Mouse (Mus musculus) thymus, adult 2 months (tissue): ENCODE measurements at regions not wholly inside any gene's neighbourhood (a gene's known extent, or its start where the extent isn't known, plus 50 kb on each side); places are given as distances from the start of the nearest gene placed in this dataset.

Experiments used
- CTCF ChIP-seq: fragments of 200-500 bp; IDR thresholded peaks from 2 replicates; pipeline ENCODE4 v1.5.1; 2012; ENCODE audit warnings: mild to moderate bottlenecking, control low read depth, low read length, moderate library complexity, borderline replicate concordance; ENCODE audit not compliant: control insufficient read depth, poor library complexity, insufficient read depth; ENCODE audit errors: extremely low read depth
- POLR2A ChIP-seq: fragments of 200-500 bp; IDR thresholded peaks from 2 replicates; pipeline ENCODE4 v1.6.1; 2012; ENCODE audit warnings: mild to moderate bottlenecking, low read length, control low read depth, moderate library complexity; ENCODE audit not compliant: control insufficient read depth, poor library complexity, insufficient read depth; ENCODE audit errors: extremely low read depth

DNA sequence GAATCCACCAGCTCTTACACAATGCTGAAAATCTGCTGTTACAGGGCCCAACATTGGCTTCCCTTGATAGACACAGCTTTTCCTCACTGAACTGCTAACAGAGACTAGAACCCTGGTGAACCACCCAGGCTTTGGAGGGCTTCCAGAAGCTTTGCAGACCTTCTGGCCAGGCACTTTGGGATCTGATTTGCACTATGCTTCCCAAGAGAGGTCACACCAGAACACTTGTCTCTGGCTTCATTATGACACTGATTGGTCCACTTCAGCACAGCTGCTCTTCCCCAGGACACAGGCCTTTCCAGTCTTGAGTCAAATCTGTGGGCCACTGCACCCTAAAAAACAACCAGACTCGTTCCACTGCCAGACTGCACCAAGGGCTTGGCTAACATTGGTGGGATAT is 82.8 kb upstream of the Thbs1 start:
- no peak for TF ChIP-seq CTCF
- no peak for TF ChIP-seq POLR2A
